Mouse (Mus musculus) naive thymus-derived CD4-positive, alpha-beta T cell, adult 2 months (primary cell): ENCODE results near the gene Fam53b.

Experiments
- DNase-seq: peaks from one replicate; pipeline ENCODE4 v3.0.0-alpha.2; 2011; ENCODE audit warnings: low read depth

Gene Fam53b

GRCm38 (mm10) chr7:132765629-132766186 lies 48.0 kb downstream of the Fam53b start:
- no peak for DNase-seq

GRCm38 (mm10) chr7:132764896-132765491 lies 48.7 kb downstream of the Fam53b start:
- DNase-seq, result peak; percentile 40

GRCm38 (mm10) chr7:132764314-132764713 lies 49.4 kb downstream of the Fam53b start:
- no peak for DNase-seq

- no peak for DNase-seq
These were observed 49.8 kb downstream of the Fam53b start for GRCm38 (mm10) chr7:132763911-132764310.

GRCm38 (mm10) chr7:132763351-132763750 lies 50.3 kb downstream of the Fam53b start:
- DNase-seq, result no peak

GRCm38 (mm10) chr7:132761409-132761808 lies 52.3 kb downstream of the Fam53b start:
- DNase-seq, result no peak

- DNase-seq, result no peak
These were observed 53.0 kb downstream of the Fam53b start for GRCm38 (mm10) chr7:132760589-132761180.

- no peak for DNase-seq
These were observed 53.8 kb downstream of the Fam53b start for GRCm38 (mm10) chr7:132759926-132760325.

- no peak for DNase-seq
These were observed 54.2 kb downstream of the Fam53b start for GRCm38 (mm10) chr7:132759405-132759891.

GRCm38 (mm10) chr7:132758875-132759274 lies 54.8 kb downstream of the Fam53b start:
- no peak for DNase-seq

GRCm38 (mm10) chr7:132756325-132756724 lies 57.4 kb downstream of the Fam53b start:
- DNase-seq, result no peak

GRCm38 (mm10) chr7:132754389-132754750 lies 59.3 kb downstream of the Fam53b start:
- DNase-seq, result no peak

- DNase-seq, result no peak
These were observed 59.9 kb downstream of the Fam53b start for GRCm38 (mm10) chr7:132753518-132754388.

GRCm38 (mm10) chr7:132751716-132752115 lies 62.0 kb downstream of the Fam53b start:
- no peak for DNase-seq

- DNase-seq, result no peak
These were observed 64.2 kb downstream of the Fam53b start for GRCm38 (mm10) chr7:132749504-132749903.

- no peak for DNase-seq
These were observed 65.5 kb downstream of the Fam53b start for GRCm38 (mm10) chr7:132748076-132748769.

GRCm38 (mm10) chr7:132747096-132747495 lies 66.6 kb downstream of the Fam53b start:
- DNase-seq, result no peak

- no peak for DNase-seq
These were observed 70.8 kb downstream of the Fam53b start for GRCm38 (mm10) chr7:132742912-132743311.

GRCm38 (mm10) chr7:132739829-132740228 lies 73.9 kb downstream of the Fam53b start:
- DNase-seq, result no peak

- DNase-seq, result no peak
These were observed 74.8 kb downstream of the Fam53b start for GRCm38 (mm10) chr7:132738844-132739243.

- DNase-seq, result peak; percentile 50
These were observed 77.4 kb downstream of the Fam53b start for GRCm38 (mm10) chr7:132736099-132736862.
